Mouse (Mus musculus) stomach, adult 2 months (tissue): ENCODE results near the gene 1700012B07Rik. TPM values are rescaled to one million over a fixed set of nuclear protein-coding genes. Genes with fewer than 3 reads are reported as not detected.

Experiments used
- polyA plus RNA-seq: library from polyadenylated mRNA; depleted of rRNA; stranded (reverse); fragments of >200 nt; gene quantifications from 2 replicates; pipeline ENCODE4 v1.2.3, GENCODE M21; 2012; rRNA removed

The 1700012B07Rik gene
- polyA plus RNA-seq: not detected in 2 replicates

DNA sequence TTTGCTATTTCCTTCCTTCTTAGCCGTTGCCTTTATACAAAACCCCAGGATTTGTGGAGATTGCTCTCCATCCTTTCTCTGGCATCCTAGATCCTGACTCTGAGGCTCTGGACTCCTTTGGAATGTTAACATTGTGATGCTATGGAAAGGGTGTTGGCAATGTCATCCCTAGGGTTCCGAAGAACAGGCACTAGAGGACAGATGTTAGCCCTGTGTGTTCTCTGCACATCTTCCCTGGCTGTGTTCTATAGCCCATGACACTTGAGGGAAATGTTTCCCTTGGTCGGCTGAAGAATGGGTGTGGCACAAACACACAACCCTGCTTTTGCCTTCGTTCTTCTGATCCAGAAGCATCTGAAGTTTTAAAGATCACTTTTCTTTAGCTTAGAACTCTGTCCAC, at the start of gene 1700012B07Rik:
Gene 1700012B07Rik (minus strand): TSS at position 101 of the 400 bp plus-strand sequence.

Other genes starting within 250 kb of the 1700012B07Rik start
- 5.5 and 7.8 TPM in 2 replicates for gene Wipi1, start 216.1 kb downstream of the 1700012B07Rik start, polyA plus RNA-seq
- 32.3 and 37.1 TPM in 2 replicates for gene Prkar1a, start 178.6 kb downstream of the 1700012B07Rik start, polyA plus RNA-seq
- 6.0 and 6.5 TPM in 2 replicates for gene Fam20a, start 105.8 kb downstream of the 1700012B07Rik start, polyA plus RNA-seq
- gene Abca8b, start 167.8 kb upstream of the 1700012B07Rik start, polyA plus RNA-seq: 0.06 and 0.21 TPM in 2 replicates